Mouse (Mus musculus): Measurements from ENCODE around the gene Asic5. TPM values are rescaled to one million over a fixed set of nuclear protein-coding genes. Genes with fewer than 3 reads are reported as not detected.
A peak's percentile ranks its signal among the peaks of the same experiment; 100 is the strongest.

The Asic5 gene
- total RNA-seq, 2 experiments from 2014 or later: not detected

- intact Hi-C loops (cut with DNase I): no loop called here
- no peak for DNase-seq
- no peak for TF ChIP-seq CTCF (IDR thresholded peaks at IDR 0.05)
- H3K4me3 ChIP-seq: no peak overlapping the region
- no peak overlapping the region for H3K27ac ChIP-seq
These were observed 45.2 kb downstream of the Asic5 start for GRCm38 (mm10) chr3:82027286-82027685.

DNA sequence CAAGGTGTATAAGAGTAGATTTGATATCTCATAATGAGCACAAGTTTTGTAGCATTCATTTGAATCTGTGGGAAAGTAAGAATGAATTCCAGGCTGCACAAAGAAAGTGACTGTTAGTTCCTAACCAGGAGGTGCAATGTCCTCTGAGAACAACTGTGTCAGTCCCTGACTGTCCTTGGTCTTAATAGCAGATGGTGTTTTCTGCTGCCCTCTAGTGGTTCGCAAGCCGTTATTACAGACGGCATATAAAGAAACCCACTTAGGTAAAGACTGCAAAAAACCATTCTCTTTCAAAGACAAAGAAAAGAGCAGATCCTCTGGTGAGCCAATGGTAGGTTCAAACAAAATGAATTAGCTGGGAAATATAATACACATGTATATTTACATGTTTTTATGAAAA lies 47.1 kb downstream of the Asic5 start:
- Histone ChIP-seq H3K27ac (no peak overlapping the region), H3K4me3 (no peak overlapping the region)
- intact Hi-C loops (cut with DNase I): loop anchor here (2.0 kb wide), 1 partner anchor 34 kb away; no protein-coding TSS in a partner anchor
- DNase-seq: peak; percentile 29
- TF ChIP-seq CTCF (IDR thresholded peaks at IDR 0.05): peak; percentile 79

- no peak for DNase-seq
- no peak for TF ChIP-seq CTCF (IDR thresholded peaks at IDR 0.05)
- intact Hi-C loops (cut with DNase I): no loop called here
- no peak overlapping the region for H3K4me3 ChIP-seq
- no peak overlapping the region for H3K27ac ChIP-seq
These were observed 48.1 kb downstream of the Asic5 start for GRCm38 (mm10) chr3:82030008-82030748.

- no peak for DNase-seq
- intact Hi-C loops (cut with DNase I): no loop called here
- no peak overlapping the region for H3K4me3 ChIP-seq
- no peak overlapping the region for H3K27ac ChIP-seq
- no peak for TF ChIP-seq CTCF (IDR thresholded peaks at IDR 0.05)
These were observed 54.4 kb downstream of the Asic5 start for GRCm38 (mm10) chr3:82036262-82037044.

- no peak for TF ChIP-seq CTCF (IDR thresholded peaks at IDR 0.05)
- DNase-seq: no peak
- intact Hi-C loops (cut with DNase I): no loop called here
- H3K4me3 ChIP-seq: no peak overlapping the region
- H3K27ac ChIP-seq: no peak overlapping the region
These were observed 61.6 kb downstream of the Asic5 start for GRCm38 (mm10) chr3:82043676-82044075.

- Histone ChIP-seq H3K27ac (no peak overlapping the region), H3K4me3 (no peak overlapping the region)
- intact Hi-C loops (cut with DNase I): no loop called here
- TF ChIP-seq CTCF (IDR thresholded peaks at IDR 0.05): no peak
- no peak for DNase-seq
These were observed 62.8 kb downstream of the Asic5 start for GRCm38 (mm10) chr3:82044902-82045301.

- Histone ChIP-seq H3K27ac (no peak overlapping the region), H3K4me3 (no peak overlapping the region)
- no peak for DNase-seq
- TF ChIP-seq CTCF (IDR thresholded peaks at IDR 0.05): no peak
- intact Hi-C loops (cut with DNase I): loop anchor here (2.0 kb wide), 1 partner anchor 287 kb away; no protein-coding TSS in a partner anchor
These were observed 64.0 kb downstream of the Asic5 start for GRCm38 (mm10) chr3:82046087-82046486.

DNA sequence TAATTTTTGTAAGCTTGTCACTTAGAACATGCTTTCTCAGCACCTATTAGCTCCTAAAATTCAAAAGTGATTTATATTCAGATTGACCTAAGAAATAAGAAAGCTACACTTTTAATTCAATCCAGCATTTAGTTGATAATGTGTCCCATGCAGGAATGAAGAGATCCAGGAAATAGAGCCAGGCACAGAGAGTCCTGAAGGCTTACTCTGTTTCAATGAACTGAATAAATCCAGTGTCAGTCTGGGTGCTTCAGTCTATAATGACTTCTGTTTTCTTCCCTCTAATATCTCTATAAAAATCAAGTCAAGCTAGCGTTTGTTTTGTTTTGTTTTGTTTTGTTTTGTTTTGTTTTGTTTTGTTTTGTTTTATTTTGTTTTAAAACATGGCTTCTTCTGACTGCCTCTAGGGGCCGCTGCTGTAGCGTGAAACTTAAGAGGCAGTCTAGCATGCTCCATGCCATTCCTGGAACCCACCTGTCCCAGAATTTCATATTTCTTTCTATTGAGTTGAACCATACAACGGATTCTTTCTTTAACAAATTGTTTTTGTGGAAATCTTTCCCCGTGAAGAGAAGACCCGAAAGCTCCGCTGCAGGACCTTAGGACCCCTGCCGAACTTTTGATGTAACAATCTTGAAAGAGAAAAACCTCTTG lies 65.1 kb downstream of the Asic5 start:
- DNase-seq: peak; percentile 40
- TF ChIP-seq CTCF (IDR thresholded peaks at IDR 0.05): peak; percentile 82
- intact Hi-C loops (cut with DNase I): loop anchor here (2.0 kb wide), 1 partner anchor 286 kb away; no protein-coding TSS in a partner anchor
- Histone ChIP-seq H3K4me3 (no peak overlapping the region), H3K27ac (no peak overlapping the region)

- intact Hi-C loops (cut with DNase I): no loop called here
These were observed 66.0 kb downstream of the Asic5 start for GRCm38 (mm10) chr3:82048078-82048477.

DNA sequence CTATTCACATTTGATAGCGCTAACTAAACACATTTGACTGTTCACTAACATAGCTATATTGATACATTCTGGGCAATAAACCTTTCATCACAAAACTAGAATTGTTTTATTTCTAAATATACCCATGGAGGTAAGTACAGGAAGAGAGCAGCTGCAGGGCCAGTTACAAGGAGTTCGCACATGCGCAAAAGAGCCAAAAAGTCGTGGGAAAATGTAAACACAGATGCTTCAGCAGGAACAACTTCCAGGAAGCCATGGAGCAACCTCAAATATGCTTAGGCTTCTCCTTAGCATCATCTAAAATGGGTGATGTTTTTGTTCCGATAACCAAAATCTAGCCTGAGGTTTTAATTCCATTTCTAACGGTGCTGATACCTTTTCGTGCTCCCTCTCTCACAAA lies 66.6 kb downstream of the Asic5 start:
- no peak overlapping the region for H3K27ac ChIP-seq
- DNase-seq: no peak
- peak overlapping the region; percentile 34; the same call in 1 of the 2 replicates for H3K4me3 ChIP-seq
- TF ChIP-seq CTCF (IDR thresholded peaks at IDR 0.05): no peak
- intact Hi-C loops (cut with DNase I): no loop called here

More at GRCm38 (mm10) chr3:82048078-82048477, 66.0 kb downstream of the Asic5 start:
- no peak for DNase-seq
- TF ChIP-seq CTCF (IDR thresholded peaks at IDR 0.05): no peak
- Histone ChIP-seq H3K4me3 (no peak overlapping the region), H3K27ac (no peak overlapping the region)

GRCm38 (mm10) chr3:82051468-82051867 lies 69.4 kb downstream of the Asic5 start:
- no peak for DNase-seq
- no peak overlapping the region for H3K4me3 ChIP-seq
- no peak overlapping the region for H3K27ac ChIP-seq
- TF ChIP-seq CTCF (IDR thresholded peaks at IDR 0.05): no peak
- intact Hi-C loops (cut with DNase I): no loop called here

GRCm38 (mm10) chr3:82052029-82052428 lies 69.9 kb downstream of the Asic5 start:
- no peak for DNase-seq
- H3K4me3 ChIP-seq: no peak overlapping the region
- H3K27ac ChIP-seq: no peak overlapping the region
- no peak for TF ChIP-seq CTCF (IDR thresholded peaks at IDR 0.05)
- intact Hi-C loops (cut with DNase I): no loop called here
